Mouse (Mus musculus) cerebellum, postnatal 14 days (tissue): ENCODE measurements around the gene Abcc4.
A peak's percentile ranks its signal among the peaks of the same experiment; 100 is the strongest.

Source experiments
- DNase-seq, 2 experiments: peaks; one replicate each; pipeline ENCODE4 v3.0.0; 2021; ENCODE audit warnings: mixed read lengths in 2 of 2

Abcc4 gene

GRCm38 (mm10) chr14:118635493-118636183, 70.4 kb downstream of the Abcc4 start:
- peak; percentile 81 to 82 for DNase-seq

DNA sequence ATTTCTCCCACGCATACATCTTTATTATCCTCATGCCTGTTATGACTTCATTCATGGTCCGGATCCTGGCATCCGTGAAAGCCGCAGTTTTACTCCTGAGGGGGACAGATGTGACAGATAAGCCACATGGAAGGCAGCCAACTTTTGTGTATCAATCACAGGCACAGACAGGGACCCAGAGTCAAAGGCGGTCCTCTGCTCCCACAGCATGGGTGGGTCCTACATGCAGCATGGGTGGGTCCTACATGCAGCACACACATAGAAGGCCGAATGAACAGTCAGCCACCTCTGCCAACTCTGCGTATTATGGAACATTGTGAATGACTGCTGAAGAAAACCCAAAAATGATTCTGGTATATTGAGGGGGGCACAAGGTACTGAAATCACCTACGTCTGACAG, 76.4 kb downstream of the Abcc4 start:
- DNase-seq: no peak

GRCm38 (mm10) chr14:118621449-118621789, 84.6 kb downstream of the Abcc4 start:
- no peak for DNase-seq

- no peak for DNase-seq
These were observed 85.1 kb downstream of the Abcc4 start for GRCm38 (mm10) chr14:118620773-118621448.

DNA sequence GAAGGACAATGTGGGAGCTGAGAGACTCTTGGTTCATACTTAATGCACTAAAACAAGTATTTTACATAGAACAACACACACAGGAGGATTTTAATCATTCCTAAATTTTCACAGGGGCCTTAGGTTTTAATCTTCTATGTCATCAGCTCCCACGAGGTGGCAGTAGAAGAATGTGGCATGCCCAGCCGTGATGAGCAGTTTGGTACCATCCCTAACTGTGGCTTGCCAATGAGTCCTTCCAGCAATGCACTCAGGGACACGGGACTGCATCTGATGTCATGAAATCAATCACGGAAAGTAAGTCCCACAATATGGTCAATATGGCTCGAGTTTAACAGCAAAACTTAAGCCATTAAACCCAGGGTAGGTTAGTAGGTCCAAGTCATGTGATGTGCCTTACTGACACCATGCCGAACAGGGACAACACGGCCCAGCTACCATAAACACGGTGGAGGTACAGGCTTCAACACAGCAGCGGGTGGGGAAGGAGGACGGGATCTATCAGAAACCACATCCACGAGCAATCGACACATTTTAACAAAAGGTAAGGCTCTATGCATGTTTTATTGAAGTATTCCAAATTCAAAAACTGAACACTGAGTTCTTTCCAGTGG, 89.2 kb downstream of the Abcc4 start:
- peak; percentile 82 to 83 for DNase-seq

GRCm38 (mm10) chr14:118613734-118614133, 92.3 kb downstream of the Abcc4 start:
- DNase-seq: no peak

GRCm38 (mm10) chr14:118611714-118612113, 94.3 kb downstream of the Abcc4 start:
- no peak for DNase-seq

GRCm38 (mm10) chr14:118610786-118611185, 95.2 kb downstream of the Abcc4 start:
- DNase-seq: no peak

- DNase-seq: no peak
These were observed 97.1 kb downstream of the Abcc4 start for GRCm38 (mm10) chr14:118608816-118609465.

DNA sequence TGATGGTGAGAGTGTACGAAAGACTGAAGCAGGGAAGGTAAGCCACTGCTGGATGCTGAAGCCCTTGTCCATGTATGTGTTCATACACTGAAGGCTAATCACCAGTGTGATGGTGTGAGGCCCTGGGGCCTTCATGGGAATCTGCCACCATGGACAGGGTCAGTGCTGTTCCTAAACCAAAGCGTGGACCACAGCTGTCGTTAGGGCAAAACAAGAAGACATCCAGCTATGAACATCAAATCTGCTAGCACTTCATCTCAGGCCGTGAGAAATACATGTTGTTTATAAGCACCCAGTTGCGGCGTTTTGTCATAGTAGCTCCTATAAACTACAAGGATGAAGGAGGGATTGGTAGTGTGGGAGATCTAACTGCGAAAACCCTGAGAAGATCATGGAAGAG, 97.7 kb downstream of the Abcc4 start:
- DNase-seq: no peak

DNA sequence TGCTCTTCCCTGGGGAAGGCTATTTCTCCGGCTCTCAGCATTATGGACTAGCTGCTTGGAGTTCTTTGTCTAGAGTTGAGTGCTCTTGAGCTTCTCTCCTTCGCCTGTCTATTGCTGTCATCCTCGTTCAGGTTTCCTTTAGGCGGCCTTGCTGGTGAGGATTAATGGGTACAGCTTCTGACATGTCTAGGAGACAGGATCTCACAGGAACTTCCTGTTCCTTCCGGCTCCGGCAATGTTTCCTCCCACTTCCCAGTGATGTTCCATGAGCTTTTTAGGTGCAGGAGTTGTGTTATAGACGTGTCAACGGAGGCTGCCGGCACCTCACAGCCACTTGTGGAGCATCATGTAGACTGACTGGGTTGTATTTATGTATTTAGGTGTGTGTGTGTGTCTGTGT, 99.5 kb downstream of the Abcc4 start:
- no peak for DNase-seq

GRCm38 (mm10) chr14:118604903-118605302, 101.1 kb downstream of the Abcc4 start:
- DNase-seq: no peak

GRCm38 (mm10) chr14:118602031-118602430, 104.0 kb downstream of the Abcc4 start:
- DNase-seq: no peak

DNA sequence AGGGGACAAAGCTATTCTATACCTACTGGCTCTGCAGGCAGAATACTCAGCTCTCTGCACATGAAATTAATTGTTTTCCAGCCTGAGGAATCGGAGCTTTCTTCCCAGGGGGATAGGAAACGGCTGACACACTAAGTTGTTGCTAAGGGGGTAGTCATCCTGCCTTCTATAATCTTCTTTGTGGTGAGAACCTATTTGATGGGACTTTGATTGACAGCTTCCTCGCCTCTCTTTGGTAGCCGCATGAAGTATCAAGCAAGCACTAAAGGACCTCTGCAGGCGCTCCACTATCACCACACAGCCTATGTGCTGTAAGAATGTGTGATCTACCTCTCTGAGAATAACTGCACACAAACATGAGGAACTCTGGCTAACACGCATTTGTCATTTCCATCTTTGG, 105.3 kb downstream of the Abcc4 start:
- no peak for DNase-seq

GRCm38 (mm10) chr14:118598757-118599156, 107.3 kb downstream of the Abcc4 start:
- DNase-seq: no peak

DNA sequence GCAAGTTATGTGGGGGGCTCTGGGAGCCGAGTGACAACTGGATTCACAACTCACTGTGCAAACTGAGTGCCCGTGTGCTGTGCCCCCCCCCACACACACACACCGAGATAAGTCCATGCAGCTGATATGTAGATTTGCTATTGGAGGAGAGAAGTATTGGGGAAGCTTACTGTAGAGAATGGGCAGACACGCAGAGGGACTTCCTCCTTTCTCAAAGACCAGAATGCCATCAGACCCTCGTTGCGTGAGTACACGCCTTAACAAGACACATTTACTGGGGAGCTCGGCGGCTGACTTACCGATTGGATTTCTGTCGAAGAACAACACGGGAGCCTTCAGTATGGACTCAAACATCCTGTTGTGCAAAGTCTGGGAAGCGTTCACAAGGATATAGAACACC, 111.6 kb downstream of the Abcc4 start:
- DNase-seq: no peak

DNA sequence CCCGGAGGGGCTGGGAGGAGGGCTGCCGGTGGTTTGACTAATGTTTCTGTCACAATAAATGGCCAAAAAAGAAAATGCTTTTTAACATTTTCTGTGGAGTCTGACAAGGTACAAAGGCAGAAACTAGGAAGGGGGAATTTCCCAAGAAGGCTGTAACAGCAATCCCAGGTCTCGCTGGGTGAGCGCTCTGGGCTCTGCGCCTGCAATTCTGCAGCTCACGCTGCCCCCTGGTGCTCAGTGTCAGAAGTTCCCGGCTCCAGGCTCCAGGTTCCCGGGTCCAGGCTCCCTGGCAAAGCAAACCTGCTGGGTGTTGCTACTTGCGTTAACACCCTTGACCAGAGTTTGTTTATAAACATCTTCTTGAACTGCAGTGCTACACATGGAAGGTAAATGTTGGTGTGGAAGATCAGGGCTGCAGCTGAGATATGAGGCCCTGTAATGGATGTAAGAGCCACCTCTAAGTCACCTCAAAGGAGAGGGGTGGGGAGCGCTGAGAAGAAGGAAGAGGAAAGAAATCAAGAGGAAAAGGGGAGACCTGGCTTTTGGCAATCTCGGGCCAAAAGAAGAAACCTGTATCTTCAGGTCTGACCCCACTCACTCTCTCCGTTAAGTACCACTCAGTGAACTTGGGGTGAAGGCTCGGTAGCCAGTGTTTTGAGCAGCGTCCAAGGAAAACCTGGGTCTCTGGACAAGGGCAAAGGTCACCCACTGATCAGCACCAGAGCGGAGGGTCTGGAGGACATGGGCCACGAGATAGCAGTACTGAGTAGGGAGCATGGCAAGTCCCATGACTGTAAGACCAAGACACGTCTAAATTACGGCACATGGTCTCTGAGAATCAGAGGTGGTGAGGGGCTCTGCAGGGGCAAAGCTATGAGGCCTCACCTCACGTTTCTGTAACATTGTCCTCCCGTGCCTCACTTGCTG, 114.3 kb downstream of the Abcc4 start:
- peak; percentile 90 to 91 for DNase-seq

DNA sequence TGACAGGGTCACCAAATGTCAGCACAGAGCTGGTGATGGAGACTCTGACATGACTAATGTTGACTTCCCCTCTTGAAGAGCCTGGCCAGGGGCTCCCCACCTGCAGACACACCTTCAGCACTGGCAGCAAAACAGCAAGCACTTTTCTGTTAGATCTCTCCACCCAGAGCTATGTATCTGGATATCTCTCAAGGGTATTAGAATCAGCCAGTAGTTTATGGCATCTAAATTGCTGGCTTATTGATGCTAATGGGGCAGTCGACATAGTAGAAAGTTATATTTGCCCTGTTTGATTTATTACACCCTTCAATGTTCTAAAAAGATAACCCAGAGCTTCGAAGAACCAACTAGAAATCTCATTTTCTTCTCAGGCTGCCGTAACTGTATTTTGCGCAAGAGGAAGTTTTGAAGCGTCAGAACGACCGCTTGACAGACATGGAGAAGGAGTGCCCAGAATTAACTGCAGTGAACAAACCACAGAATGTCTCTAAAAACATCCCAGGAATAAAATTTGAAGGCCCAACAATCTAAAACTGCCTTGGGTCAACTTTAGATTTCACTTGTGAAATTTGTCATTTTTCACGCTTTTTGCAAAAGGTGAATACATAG, 123.6 kb downstream of the Abcc4 start:
- DNase-seq: no peak

- DNase-seq: no peak
These were observed 124.3 kb downstream of the Abcc4 start for GRCm38 (mm10) chr14:118581673-118582072.

GRCm38 (mm10) chr14:118579013-118579728, 126.8 kb downstream of the Abcc4 start:
- no peak for DNase-seq

DNA sequence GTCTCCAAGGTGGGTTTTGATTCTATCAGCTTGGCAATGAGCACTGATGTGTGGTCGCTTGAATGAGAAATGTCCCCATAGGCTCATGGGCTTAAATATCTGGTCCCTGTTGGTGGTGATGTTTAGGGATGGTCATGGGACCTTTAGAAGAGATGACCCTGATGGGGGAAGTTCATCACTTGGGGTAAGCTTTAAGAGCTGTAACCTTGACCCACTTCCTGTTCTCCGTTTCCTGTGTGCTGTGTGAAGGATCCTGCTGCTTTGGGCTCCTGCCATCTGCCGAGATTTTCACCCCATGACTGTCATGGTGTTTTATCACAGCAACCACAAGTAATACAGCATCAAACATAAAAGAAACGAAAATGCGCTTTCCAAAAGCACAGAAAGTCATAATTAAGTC, 128.1 kb downstream of the Abcc4 start:
- DNase-seq: no peak
